Mouse (Mus musculus) forelimb bud, embryonic 11.5 days (tissue): ENCODE results near the gene Stxbp5l.
"Not testable (repeated sequence)": the region's sequence is repeated elsewhere in the genome, so short reads cannot be mapped to it uniquely, and the experiment has no call there.

Experiments used
- DNase-seq: peaks from one replicate; pipeline ENCODE4 v3.0.0-alpha.2; 2012; ENCODE audit warnings: low read depth, low spot score

Stxbp5l gene

DNA sequence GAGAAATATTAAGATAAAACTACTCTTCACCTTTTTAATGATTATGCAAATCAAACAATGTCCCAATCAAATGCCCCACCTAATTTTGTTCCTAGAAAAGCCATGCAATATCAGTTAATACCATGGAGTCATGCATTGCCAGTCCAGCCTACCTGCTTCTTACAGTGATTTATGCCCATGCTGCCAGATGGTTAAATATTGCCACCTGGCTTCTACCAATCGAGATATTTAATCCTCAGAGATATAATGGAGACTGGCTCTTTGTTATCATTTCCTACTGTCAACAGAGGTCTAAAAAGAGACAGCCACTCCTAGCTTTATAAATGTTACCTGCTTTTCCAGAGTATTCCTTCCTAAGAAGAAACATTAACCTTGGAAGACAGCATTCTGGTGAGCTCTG is 104.6 kb downstream of the Stxbp5l start:
- no peak for DNase-seq

GRCm38 (mm10) chr16:37273681-37274080 is 111.1 kb downstream of the Stxbp5l start:
- no peak for DNase-seq

DNA sequence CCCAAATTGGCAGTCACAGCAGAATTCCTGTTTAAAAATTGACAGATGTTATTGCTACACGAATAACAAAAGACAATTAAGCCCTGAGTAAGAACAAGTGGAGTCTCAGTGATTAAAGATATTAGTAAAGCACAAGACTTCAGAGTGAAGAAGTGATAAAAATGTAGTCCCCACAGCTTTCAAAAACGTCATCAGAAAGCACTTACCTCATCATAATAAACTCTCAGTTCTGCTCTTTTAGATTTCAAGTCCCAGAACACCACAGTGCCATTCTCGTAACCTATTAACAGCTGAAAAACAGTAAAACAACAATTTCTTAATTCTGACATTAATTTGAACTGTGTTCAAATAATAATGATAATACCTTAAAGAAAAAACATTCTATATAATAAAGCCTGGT is 123.1 kb downstream of the Stxbp5l start:
- no peak for DNase-seq

DNA sequence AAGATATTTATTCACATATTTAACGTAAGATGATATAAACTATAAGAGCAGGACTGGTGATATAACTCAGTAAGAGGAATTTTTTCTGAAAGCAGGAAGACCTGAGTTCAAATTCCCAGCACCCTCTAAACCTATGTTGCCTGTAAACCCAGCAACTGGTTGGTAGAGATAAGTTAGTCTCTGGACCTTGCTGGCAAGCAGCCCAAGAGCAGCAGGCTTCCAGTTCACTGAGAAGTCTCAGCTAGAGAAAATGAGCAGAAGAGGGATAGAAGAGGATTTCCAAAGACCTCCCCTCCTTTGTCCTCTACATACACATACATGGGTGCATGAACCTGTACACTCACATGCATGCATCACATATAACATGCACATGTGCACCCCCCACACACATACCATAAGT is 165.6 kb downstream of the Stxbp5l start:
- DNase-seq = no peak

GRCm38 (mm10) chr16:37208783-37209182 is 176.0 kb downstream of the Stxbp5l start:
- DNase-seq = no peak

DNA sequence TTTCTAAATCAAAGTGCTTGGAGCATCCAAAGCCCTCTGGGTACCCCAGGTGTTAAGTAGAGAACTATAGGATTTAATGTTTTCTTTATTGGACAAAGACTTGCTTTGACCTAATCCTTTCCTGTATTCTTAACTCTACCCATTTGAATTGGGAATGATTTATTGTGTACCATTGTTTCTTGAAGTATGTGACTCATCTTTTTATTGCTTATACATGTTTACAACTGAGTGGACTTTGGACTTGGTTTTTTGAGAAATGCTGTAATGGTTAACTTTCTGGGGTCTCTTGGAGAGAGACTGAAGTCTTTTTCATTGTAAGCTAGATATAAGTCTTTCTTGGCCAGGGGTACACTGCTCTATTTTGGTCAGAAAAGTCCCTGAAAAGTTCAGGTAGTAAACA is 190.6 kb downstream of the Stxbp5l start:
- no peak for DNase-seq

DNA sequence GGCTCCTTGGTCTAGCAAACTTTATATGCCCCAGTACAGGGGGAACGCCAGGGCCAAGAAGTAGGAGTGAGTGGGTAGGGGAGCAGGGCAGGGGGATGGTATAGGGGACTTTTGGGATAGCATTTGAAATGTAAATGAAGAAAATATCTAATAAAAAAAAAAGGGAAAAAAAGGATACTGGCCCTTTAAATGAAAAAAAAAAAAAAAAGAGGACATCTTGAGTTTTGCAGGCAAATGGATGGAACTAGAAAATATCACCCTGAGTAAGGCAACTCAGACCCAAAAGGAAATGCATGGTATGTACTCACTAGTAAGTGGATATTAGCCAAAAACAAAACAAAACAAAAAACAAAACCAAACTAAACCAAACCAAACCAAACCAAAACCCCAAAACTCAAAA is 259.6 kb downstream of the Stxbp5l start:
- DNase-seq = not testable (repeated sequence)

DNA sequence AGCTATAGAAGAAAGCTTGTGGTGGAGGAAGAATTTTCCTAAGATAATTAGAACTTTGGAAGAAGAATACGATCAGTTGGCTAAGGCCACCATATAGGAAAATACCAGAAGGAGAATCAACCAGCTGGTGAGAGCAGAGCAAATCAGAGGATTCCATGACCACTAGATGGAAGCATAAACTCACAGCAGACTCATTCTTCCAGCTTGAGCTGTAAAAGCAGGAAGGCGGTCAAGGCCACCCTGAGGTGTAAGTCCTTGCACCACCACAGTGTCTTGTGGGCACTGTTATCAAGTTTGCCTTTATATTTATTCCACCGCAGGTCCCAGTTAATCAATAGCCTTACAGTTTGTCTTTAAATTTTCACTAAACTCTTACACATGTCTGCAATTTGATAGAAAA is 275.5 kb downstream of the Stxbp5l start:
- peak; percentile 67 for DNase-seq

DNA sequence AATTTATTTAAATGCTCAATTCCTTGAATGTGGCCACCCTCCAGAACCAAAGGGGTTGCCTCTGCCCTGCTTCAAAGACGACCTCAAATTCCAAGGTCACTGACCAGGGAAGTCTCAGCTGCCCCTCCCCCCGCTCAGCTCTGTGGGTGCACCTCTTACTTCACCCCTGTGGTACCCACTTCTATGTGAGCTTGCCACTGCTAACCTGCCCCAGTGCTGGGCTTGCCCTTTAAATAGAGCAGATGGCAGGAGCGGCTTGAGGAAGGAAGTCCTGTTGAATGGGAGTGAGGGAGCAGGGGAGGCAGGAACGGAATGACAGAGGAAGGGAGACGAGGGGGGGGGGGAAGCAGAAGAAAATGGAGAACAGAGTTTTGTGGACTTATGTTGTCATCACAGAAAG is 276.0 kb downstream of the Stxbp5l start:
- no peak for DNase-seq

DNA sequence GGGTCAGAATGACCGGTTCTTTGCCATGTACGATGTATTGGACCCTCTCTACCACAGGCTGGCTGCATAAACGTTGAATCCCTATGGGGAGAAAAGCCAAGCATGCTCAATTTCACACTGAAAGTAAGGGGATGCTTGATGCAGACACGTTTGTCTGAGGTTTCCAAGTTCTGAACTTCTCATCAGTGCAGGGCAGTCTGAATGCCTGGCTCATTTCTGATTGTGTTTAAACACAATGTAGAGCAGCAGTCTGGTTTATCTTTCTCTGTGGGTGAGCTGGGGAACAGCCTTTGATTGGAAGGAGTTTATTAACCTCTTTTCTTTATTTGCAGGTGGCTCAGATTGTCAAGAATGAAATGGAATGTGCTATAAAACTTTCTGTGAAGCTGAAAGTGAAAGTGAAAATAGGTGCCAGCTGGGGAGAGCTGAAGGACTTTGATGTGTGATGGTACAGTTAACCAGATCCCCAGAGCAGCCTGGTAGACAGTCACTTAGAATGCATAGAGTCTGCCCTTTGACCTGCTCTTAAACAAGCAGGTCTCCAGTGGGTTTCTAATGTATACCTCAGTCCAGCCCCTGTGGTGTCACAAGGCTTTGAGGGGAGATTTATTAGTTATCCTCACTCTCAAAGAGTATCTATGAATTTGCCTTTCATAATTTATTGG is 290.5 kb downstream of the Stxbp5l start:
- peak; percentile 14 for DNase-seq

- DNase-seq = no peak
Observed at GRCm38 (mm10) chr16:37089648-37090047, 295.1 kb downstream of the Stxbp5l start.

DNA sequence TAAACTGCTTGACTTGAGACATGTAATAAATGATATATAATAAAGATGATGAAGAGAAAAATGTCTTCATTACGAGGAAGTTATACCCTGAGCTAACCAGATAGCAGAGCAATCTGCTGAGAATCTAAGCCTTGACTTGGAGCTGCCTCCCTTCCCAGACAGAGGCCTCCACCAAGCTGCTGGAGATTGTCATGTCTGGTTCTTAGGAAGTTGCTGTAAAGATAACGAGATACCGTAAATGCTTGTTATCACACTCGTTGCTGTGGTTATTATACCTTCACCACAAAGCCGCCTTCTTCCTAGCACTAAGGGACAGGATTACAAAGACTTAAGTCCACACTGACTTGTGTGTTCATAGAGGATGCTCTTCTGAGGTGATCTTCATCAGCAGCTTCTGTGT is 312.4 kb downstream of the Stxbp5l start:
- DNase-seq = no peak
